Mouse (Mus musculus): Measurements from ENCODE around the gene Fryl.

GRCm38 (mm10) chr5:73119969-73120725, 136.3 kb downstream of the Fryl start:
- TF ChIP-seq CTCF (IDR thresholded peaks at IDR 0.05; ENCODE audit: borderline replicate concordance, control insufficient read depth, extremely low read depth, insufficient read depth, low read length, poor library complexity) (no peak), POLR2A (IDR thresholded peaks at IDR 0.05; ENCODE audit: control insufficient read depth, extremely low read depth, insufficient read depth, low read length, poor library complexity) (no peak)
